Mouse (Mus musculus) brain, adult 2 months (tissue): ENCODE data around the gene Tra2b.
"Not testable (repeated sequence)": the region's sequence is repeated elsewhere in the genome, so short reads cannot be mapped to it uniquely, and the experiment has no call there.

Experiments used
- DNase-seq: peaks from one replicate; pipeline ENCODE4 v3.0.0; 2011; ENCODE audit warnings: low read depth, low spot score

Gene Tra2b

DNA sequence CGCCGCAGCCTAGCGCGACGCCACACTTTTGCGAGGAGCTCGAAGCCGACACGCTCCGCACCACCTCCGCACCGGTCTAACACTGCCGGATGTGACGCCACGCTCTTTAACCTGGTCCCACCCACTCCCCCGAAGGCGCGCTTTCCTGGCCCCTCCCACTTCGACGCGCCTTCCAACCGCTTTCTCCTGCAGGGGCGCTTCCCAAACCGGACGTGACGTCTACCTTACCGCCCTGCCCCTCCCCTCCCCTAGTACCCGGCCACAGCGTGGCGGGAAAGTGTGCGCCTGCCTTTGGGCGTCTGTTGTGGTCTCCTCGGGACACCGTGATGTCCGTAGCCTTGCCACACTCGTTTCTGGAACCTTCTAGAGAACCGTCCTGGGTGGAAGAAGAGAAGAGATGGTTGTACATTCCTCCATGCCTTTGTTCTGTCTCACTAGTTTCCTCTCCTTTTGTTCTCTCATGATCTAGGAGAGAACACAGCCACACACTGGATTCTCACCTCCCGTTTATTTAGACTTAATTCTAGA lies at the start of gene Tra2b:
Tra2b (minus strand) TSS at position 157 of the 528 bp plus-strand sequence.
- DNase-seq = peak; percentile 99

GRCm38 (mm10) chr16:22310649-22311048 lies 44.8 kb upstream of the Tra2b start:
- DNase-seq = peak; percentile 70

- DNase-seq = peak; percentile 92
Measured at GRCm38 (mm10) chr16:22302606-22303005, 36.8 kb upstream of the Tra2b start.

DNA sequence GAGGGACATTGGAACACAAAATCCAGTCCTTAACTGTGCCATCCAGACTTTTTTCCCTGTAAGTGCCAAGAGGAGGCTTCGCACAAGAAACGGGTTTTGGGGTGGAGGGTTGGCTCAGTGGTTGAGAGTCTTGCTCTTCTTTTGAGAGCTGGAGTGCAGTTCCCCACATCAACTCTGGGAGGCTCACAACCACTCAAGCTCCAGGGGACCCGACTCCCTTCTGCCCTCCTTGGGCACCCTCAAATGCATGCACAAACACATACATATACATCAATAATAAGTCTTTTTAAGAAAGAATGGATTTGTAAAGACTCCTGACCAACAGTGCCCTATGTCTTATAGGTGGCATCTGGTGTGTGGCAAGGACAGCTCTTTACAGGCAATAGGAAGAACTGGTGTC lies 35.6 kb upstream of the Tra2b start:
- DNase-seq = peak; percentile 20

GRCm38 (mm10) chr16:22296901-22297300 lies 31.1 kb upstream of the Tra2b start:
- peak; percentile 57 for DNase-seq

- DNase-seq = not testable (repeated sequence)
Measured at GRCm38 (mm10) chr16:22294812-22295211, 29.0 kb upstream of the Tra2b start.

- DNase-seq = no peak
Measured at GRCm38 (mm10) chr16:22293600-22293999, 27.8 kb upstream of the Tra2b start.

GRCm38 (mm10) chr16:22292394-22292793 lies 26.6 kb upstream of the Tra2b start:
- DNase-seq = no peak

DNA sequence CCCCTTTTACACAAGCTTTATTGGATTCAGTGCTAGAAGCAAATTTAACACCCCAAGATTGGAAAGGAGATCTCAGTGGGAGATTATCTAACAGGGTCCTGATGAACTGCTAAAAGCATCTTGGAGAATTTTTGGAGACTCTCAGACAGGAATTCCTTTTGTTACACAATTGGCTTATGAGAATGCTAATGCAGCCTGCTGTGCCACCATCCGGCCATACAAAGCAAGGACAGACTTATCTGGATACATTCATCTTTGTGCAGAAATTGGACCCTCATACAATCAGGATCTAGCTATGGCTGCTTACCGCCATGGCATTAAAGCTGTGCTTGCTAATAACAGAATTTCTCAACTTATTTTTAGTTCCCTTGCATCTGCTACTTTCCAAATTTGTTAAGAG lies 23.8 kb upstream of the Tra2b start:
- DNase-seq = peak; percentile 71

GRCm38 (mm10) chr16:22286996-22287395 lies 21.2 kb upstream of the Tra2b start:
- DNase-seq = no peak

DNA sequence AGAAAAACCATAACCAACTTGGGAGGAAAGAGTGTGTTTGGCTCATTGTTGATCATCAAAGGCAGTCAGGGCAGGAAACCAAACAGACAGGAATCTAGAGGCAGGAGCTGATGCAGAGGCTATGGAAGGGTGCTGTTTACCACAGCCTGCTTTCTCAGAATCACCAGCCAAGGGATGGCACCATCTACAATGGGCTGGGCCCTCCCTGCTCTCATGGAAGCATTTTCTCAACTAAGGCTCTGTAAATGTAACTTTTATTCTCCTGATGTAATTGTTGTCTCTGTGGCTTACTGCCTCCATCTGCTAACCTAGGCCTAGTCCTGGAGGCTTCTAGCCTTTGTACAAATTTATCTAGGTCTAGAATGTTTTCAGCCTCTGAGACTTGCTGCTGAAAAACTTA lies 10.7 kb upstream of the Tra2b start:
- DNase-seq = no peak

DNA sequence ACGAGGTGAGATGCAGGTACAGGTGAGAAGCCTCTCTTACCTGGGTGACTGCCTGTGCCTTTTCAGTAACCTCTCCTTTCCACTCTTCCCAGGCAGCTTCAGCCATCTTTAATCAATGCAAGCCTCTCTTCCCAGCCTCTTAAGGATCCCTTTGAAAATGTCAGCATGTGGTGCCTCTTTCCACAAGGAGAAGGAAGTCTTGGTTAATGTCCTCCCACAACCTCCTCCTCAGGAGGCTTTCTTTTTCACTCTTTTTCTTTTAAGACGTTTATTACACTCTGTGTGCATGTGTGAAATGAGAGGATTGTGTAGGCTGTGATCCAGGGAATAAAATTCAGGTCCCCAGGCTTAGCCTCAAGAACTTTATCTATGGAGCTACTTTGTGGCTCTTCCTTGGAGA lies 9.3 kb upstream of the Tra2b start:
- peak; percentile 43 for DNase-seq

DNA sequence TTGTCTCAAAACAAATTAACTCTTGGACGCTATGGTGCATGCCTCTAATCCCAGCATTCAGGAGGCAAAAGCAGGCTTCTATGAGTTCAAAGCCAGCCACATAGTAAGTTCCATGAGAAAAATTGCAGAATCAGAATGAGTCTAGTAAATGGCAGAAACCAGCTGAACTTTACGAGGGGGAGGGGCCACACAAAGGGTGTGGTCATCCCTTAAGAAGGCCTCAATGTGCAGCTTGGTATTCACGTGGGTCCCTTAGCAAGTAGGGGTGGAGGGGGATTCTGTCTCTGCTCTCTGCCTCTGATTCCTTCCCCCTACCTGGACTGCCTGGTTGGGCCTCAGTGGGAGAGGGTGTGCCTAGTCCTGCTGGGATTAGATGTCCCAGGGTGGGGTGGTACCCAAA lies 4.7 kb upstream of the Tra2b start:
- DNase-seq = no peak

- DNase-seq = no peak
Measured at GRCm38 (mm10) chr16:22266384-22266783, 579 bp upstream of the Tra2b start.

DNA sequence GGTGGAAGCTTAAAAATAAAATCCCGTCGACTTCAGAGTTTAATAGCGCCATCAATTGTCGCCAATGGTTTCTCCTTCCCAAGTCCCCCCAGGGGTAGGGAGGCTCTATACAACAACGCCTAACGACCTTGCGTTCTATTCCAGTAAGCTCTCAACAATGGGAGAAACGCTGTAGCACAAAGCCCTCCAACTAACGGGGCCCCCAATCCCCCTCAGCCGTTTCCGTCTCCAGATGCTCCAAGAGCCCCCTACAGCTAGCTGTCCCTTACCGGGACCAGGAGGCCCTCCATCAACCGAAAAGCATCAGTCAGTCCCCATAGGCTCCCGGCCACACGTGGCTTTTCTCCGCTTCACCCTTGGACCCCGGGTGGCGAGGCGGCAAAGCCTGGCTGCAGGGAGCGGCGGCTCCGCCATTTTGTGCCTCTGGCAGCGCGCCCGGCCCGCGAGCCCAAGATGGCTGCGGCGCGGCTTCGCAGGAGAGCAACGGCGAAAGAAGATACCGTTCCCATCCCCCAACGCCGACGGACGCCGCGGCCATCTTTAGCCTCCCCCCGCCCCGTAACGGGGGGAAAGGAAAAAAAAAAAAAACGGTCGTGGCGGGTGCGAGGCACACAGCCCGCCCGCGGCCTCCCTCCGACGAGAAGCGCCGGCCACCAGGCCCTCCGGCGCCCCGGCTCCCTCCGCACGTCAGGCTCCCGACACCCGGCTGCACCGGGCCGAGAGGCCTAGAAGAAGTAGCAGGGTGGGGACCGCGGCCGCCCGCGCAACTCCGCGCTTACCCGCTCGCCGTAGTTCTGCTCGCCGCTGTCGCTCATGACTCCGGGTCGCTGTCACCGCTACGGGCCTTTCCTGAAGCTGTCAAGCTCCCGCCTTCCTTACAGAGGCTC lies 600 bp downstream of the Tra2b start:
- peak; percentile 91 for DNase-seq

- no peak for DNase-seq
Measured at GRCm38 (mm10) chr16:22264232-22264961, 1.4 kb downstream of the Tra2b start.

DNA sequence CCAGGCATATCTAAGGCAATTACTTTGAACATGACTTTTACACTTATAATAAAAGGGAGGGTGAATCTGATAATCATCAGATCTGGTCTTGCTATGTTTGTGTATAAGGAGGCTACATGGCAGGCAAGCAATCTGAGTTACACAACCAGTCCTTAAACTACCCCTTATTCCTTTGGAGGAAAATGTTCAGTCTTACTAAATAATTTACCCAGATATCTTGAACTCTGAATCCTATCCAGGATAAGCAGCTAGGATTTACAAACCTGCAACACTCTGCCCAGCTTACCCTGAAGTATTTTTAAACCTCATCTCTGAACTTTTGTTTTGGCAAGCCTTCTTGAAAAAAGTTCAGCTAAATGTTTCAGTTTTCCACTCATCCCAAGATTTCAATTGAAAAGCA lies 2.7 kb downstream of the Tra2b start:
- DNase-seq = no peak

- no peak for DNase-seq
Measured at GRCm38 (mm10) chr16:22261563-22261962, 4.2 kb downstream of the Tra2b start.

GRCm38 (mm10) chr16:22260423-22261143 lies 5.2 kb downstream of the Tra2b start:
- no peak for DNase-seq

GRCm38 (mm10) chr16:22252255-22252654 lies 13.6 kb downstream of the Tra2b start:
- DNase-seq = not testable (repeated sequence)

GRCm38 (mm10) chr16:22250307-22250706 lies 15.5 kb downstream of the Tra2b start:
- no peak for DNase-seq

DNA sequence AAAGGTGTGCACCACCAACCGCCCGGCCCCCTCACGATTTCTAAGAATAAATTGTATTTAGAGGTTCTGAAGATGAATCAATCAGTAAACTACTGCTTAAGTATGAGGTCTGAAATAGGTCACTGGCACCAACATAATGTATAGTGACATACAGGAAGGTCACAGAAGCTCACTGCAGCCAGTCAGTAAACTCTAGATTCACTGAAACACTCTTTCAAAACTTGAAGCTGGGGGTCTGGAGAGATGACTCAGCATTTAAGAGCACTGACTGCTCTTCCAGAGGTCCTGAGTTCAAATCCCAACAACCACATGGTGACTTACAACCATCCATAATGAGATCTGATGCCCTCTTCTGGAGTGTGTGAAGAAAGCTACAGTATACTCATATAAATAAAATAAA lies 16.1 kb downstream of the Tra2b start:
- DNase-seq = no peak
